Mouse (Mus musculus) stomach, embryonic 15.5 days (tissue): ENCODE data around the gene Disc1. TPM values are rescaled to one million over a fixed set of nuclear protein-coding genes. Genes with fewer than 3 reads are reported as not detected.

Experiments used
- ATAC-seq: fragments of 200-750 bp; cut with Nextera tagmentation; 2 replicates; pipeline ENCODE4 v1.8.0; 2017; ENCODE audit warnings: low read depth, moderate number of reproducible peaks, moderate TSS enrichment; ENCODE audit not compliant: insufficient read depth, low FRiP score
- H3K27ac ChIP-seq: fragments of 300-500 bp; sonication (generic); 2 replicates; pipeline ENCODE4 v1.5.1; 2015; ENCODE audit warnings: mild to moderate bottlenecking, inconsistent platforms
- H3K27me3 ChIP-seq: fragments of 300-500 bp; sonication (generic); replicated peaks from 2 replicates; pipeline ENCODE4 v1.6.1; 2015; ENCODE audit warnings: inconsistent platforms
- H3K36me3 ChIP-seq: fragments of 300-500 bp; sonication (generic); 2 replicates; pipeline ENCODE4 v1.6.1; 2015; ENCODE audit warnings: inconsistent platforms
- H3K4me1 ChIP-seq: fragments of 300-500 bp; sonication (generic); 2 replicates; pipeline ENCODE4 v1.6.1; 2015; ENCODE audit warnings: inconsistent platforms
- H3K4me2 ChIP-seq: fragments of 300-500 bp; sonication (generic); 2 replicates; pipeline ENCODE4 v1.6.1; 2015; ENCODE audit warnings: mild to moderate bottlenecking, inconsistent platforms
- H3K4me3 ChIP-seq: fragments of 300-500 bp; sonication (generic); replicated peaks from 2 replicates; pipeline ENCODE4 v1.5.1; 2015; ENCODE audit warnings: inconsistent platforms
- H3K9ac ChIP-seq: fragments of 300-500 bp; sonication (generic); 2 replicates; pipeline ENCODE4 v1.6.1; 2015; ENCODE audit warnings: inconsistent platforms
- H3K9me3 ChIP-seq: fragments of 300-500 bp; sonication (generic); 2 replicates; pipeline ENCODE4 v1.6.1; 2016; ENCODE audit warnings: inconsistent platforms
- WGBS: fragments of 180-500 bp; shearing (Covaris S2); methylation state at CpG from one replicate; pipeline ENCODE4 v1.1.7; 2015; 5-methylcytosine and 5-hydroxymethylcytosine counted together
- polyA plus RNA-seq: library from polyadenylated mRNA; unstranded; fragments of >200 nt; fragmentation: Nextera tagmentation; extraction: Ambion mirVana; gene quantifications from 2 replicates; pipeline ENCODE4 v1.2.1, GENCODE M21; 2015

The Disc1 gene
- polyA plus RNA-seq, 1 experiment from 2014 or later: 1.7 TPM

- no peaks in the 10 kb centered on the region for H3K27me3 ChIP-seq
- ATAC-seq: no peak
- H3K4me2 ChIP-seq: no peak overlapping the region
- H3K36me3 ChIP-seq: no peaks in the 10 kb centered on the region
- H3K4me3 ChIP-seq: no peak overlapping the region
- peak overlapping the region; percentile 31; the same call in 1 of the 2 replicates for H3K27ac ChIP-seq
- peaks cover 7% of the 10 kb centered on the region for H3K4me1 ChIP-seq
- H3K9ac ChIP-seq: no peak overlapping the region
- WGBS: 47% methylated on average over 12 of the region's 12 CpGs
- no peaks in the 10 kb centered on the region for H3K9me3 ChIP-seq
Measured at GRCm38 (mm10) chr8:125217902-125218581, 164.0 kb downstream of the Disc1 start.

DNA sequence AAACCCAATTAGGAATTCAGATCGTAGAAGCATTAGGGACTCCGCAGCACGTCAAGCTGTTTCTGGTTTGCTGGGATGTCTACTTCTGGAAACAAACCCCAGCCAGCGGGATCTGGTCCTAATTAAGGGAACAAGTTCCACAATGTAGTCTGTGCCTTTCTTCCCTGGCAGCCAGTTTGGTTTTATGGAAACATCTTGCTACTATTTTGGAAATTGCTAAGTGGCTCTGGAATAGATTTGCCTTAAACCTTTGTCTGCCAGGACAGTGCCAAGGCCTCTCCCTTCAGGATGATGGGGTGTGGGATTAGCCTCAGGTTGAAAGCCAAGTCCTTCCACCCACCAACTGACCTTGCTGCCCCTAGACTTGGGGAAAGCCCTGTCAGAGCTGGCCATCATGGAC lies 164.7 kb downstream of the Disc1 start:
- no peak for ATAC-seq
- Histone ChIP-seq H3K9me3 (no peaks in the 10 kb centered on the region), H3K36me3 (no peaks in the 10 kb centered on the region), H3K4me3 (no peak overlapping the region), H3K9ac (no peak overlapping the region), H3K27me3 (no peaks in the 10 kb centered on the region), H3K4me2 (no peak overlapping the region), H3K4me1 (peaks cover 12% of the 10 kb centered on the region), H3K27ac (no peak overlapping the region)
- 66% methylated on average over 4 of the region's 4 CpGs for WGBS

GRCm38 (mm10) chr8:125220608-125221007 lies 166.6 kb downstream of the Disc1 start:
- H3K4me3 ChIP-seq: no peak overlapping the region
- H3K27ac ChIP-seq: no peak overlapping the region
- H3K9ac ChIP-seq: no peak overlapping the region
- H3K36me3 ChIP-seq: no peaks in the 10 kb centered on the region
- no peaks in the 10 kb centered on the region for H3K9me3 ChIP-seq
- no peak overlapping the region for H3K4me2 ChIP-seq
- peaks cover 23% of the 10 kb centered on the region for H3K4me1 ChIP-seq
- WGBS: 67% methylated on average over 5 of the region's 5 CpGs
- no peak for ATAC-seq
- no peaks in the 10 kb centered on the region for H3K27me3 ChIP-seq

GRCm38 (mm10) chr8:125221062-125221461 lies 167.1 kb downstream of the Disc1 start:
- Histone ChIP-seq H3K4me2 (no peak overlapping the region), H3K36me3 (no peaks in the 10 kb centered on the region), H3K27ac (no peak overlapping the region), H3K4me3 (no peak overlapping the region), H3K9ac (no peak overlapping the region), H3K9me3 (no peaks in the 10 kb centered on the region), H3K27me3 (no peaks in the 10 kb centered on the region), H3K4me1 (peaks cover 23% of the 10 kb centered on the region)
- 64% methylated on average over 4 of the region's 4 CpGs for WGBS
- no peak for ATAC-seq

- Histone ChIP-seq H3K27me3 (no peaks in the 10 kb centered on the region), H3K4me3 (no peak overlapping the region), H3K9ac (no peak overlapping the region), H3K4me2 (no peak overlapping the region), H3K4me1 (peaks cover 37% of the 10 kb centered on the region), H3K27ac (0 out of 2 replicates have a peak overlapping the region, but pooled peaks have one; percentile 33), H3K9me3 (no peaks in the 10 kb centered on the region), H3K36me3 (no peaks in the 10 kb centered on the region)
- ATAC-seq: peak; percentile 69; the same call in 1 of the 2 replicates
- 56% methylated on average over 10 of the region's 10 CpGs for WGBS
Measured at GRCm38 (mm10) chr8:125223031-125223753, 169.2 kb downstream of the Disc1 start.

DNA sequence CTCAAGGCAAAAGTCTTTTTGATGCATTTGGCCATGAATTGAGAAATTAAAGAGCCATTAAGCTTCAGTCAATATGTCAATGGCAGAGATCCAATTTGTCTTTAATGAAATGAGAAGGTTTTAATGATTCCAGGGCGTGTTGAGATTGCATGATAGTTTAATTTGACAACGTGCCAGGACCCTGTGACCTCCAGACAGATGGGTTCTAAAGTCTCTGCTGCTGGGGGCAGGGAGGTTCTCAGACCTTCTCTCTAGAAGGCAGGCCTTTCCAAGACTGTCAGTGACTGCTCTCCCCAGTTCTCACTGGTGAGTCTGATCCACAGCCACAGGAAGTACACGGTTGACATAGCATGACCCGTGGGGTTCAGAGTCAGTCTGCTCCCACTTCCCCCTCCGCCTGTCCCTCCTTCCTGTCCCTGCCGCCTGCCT lies 170.3 kb downstream of the Disc1 start:
- no peaks in the 10 kb centered on the region for H3K9me3 ChIP-seq
- no peaks in the 10 kb centered on the region for H3K36me3 ChIP-seq
- 0 out of 2 replicates have a peak overlapping the region, but pooled peaks have one; percentile 33 for H3K27ac ChIP-seq
- H3K27me3 ChIP-seq: no peaks in the 10 kb centered on the region
- H3K4me2 ChIP-seq: no peak overlapping the region
- 52% methylated on average over 6 of the region's 6 CpGs for WGBS
- H3K4me3 ChIP-seq: no peak overlapping the region
- peaks cover 35% of the 10 kb centered on the region for H3K4me1 ChIP-seq
- no peak for ATAC-seq
- no peak overlapping the region for H3K9ac ChIP-seq

DNA sequence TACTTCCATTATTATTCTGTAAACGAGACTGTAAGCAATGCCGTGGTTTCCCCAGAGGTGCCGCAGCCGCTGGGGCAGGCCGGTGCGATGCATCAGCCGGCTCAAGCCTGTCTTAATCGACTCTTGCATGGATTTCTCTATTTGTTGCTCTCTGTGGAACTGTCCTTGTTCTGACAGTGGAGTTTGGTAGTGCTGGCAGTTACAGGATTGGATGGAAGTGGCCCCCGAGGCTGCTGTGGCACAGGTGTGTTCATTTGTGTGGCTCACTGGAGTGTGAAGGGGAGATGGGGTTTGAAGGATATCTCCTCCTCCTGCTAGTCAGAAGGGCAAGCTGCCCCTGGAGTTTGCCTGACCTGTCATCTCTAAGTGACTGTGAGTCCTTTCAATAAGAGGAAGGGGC lies 171.3 kb downstream of the Disc1 start:
- WGBS: 85% methylated on average over 9 of the region's 9 CpGs
- H3K9me3 ChIP-seq: no peaks in the 10 kb centered on the region
- no peak overlapping the region for H3K27ac ChIP-seq
- H3K9ac ChIP-seq: no peak overlapping the region
- H3K36me3 ChIP-seq: no peaks in the 10 kb centered on the region
- peaks cover 35% of the 10 kb centered on the region for H3K4me1 ChIP-seq
- no peak overlapping the region for H3K4me2 ChIP-seq
- ATAC-seq: no peak
- no peaks in the 10 kb centered on the region for H3K27me3 ChIP-seq
- H3K4me3 ChIP-seq: no peak overlapping the region

DNA sequence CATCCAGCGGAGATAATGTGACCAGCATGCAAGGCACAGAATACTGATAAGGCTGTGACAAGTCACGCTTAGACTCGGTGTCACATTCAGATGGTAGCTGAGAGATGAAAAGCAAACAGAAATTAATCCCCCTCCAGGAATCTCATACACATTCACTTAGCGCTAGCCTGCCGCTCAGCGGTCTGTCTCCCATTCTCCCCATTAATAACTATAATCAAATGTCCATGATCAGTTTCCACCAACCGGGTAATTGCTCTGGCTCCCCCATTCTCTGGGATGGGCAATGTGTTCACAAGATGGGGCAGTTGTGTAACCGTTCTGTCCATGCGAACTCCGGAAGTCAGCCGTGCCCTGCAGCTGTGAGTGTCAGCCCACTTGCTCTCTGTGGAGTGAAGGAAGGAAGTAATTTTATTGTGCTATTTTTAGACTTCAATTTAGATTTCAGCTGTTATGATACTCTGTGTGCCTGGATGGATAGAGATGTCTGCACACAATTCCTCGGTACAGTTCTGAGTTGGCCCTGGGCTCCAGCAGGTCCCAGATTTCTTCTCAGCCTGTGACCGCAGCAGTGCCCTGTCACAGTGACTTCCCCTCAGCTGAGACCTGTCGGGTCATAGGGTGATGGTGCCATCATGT lies 173.1 kb downstream of the Disc1 start:
- H3K4me2 ChIP-seq: no peak overlapping the region
- peak overlapping the region; percentile 48; the same call in 1 of the 2 replicates for H3K27ac ChIP-seq
- 37% methylated on average over 14 of the region's 14 CpGs for WGBS
- H3K36me3 ChIP-seq: no peaks in the 10 kb centered on the region
- no peak overlapping the region for H3K9ac ChIP-seq
- no peaks in the 10 kb centered on the region for H3K9me3 ChIP-seq
- no peak for ATAC-seq
- peaks cover 35% of the 10 kb centered on the region for H3K4me1 ChIP-seq
- no peak overlapping the region for H3K4me3 ChIP-seq
- no peaks in the 10 kb centered on the region for H3K27me3 ChIP-seq

GRCm38 (mm10) chr8:125230526-125231131 lies 176.6 kb downstream of the Disc1 start:
- Histone ChIP-seq H3K4me3 (no peak overlapping the region), H3K4me1 (peaks cover 16% of the 10 kb centered on the region), H3K9ac (no peak overlapping the region), H3K27ac (no peak overlapping the region), H3K36me3 (no peaks in the 10 kb centered on the region), H3K27me3 (no peaks in the 10 kb centered on the region), H3K9me3 (no peaks in the 10 kb centered on the region), H3K4me2 (no peak overlapping the region)
- ATAC-seq: no peak
- 77% methylated on average over 5 of the region's 5 CpGs for WGBS

GRCm38 (mm10) chr8:125232724-125233123 lies 178.7 kb downstream of the Disc1 start:
- 68% methylated on average over 9 of the region's 9 CpGs for WGBS
- Histone ChIP-seq H3K4me2 (no peak overlapping the region), H3K36me3 (no peaks in the 10 kb centered on the region), H3K4me1 (peaks cover 14% of the 10 kb centered on the region), H3K9ac (no peak overlapping the region), H3K27ac (no peak overlapping the region), H3K4me3 (no peak overlapping the region), H3K27me3 (no peaks in the 10 kb centered on the region), H3K9me3 (no peaks in the 10 kb centered on the region)
- ATAC-seq: no peak

DNA sequence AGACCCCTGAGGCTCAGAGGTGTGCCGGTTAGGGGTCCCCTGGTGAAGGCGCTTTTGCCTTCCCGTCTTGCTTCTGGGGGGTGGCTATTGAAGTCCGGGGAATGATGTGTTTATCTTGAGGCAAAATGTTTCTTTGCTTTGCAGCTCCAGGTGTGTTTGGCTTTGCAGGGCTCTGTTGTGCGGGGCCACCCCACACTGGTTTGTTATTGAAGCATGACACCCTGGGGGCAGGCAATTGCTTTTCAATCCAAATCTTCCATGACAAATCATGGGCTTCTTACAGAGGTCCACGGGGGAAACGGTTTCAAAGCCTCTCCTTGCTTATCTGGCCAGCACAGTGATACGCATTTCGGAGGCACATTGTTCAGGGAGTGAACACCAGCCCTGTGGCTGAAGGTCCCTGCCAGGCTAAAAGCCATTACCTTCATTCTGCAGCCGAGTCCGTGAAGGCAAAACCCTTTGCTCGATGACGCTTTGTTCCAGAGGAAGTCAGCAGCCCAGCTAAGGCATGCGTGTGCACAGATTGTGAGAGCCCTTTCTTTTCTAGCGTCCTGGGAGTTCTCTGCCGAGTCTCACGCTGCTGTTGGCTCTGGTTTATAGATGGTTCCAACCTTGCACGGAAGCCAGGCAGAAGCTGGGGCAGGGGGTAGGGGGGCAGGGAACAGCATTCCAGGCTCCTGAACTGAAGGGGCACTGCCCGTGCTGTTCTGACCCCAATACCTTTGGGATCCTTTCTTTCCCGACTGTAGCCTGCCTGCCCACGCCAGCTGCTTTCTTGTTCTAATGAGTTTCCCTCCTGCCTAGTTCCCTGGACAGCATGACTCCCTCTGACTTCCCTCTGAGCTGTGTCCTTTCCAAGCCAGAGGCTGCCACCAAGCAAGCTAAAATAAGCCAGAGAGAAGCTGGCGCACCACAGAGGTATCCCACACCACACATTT lies 182.2 kb downstream of the Disc1 start:
- Histone ChIP-seq H3K4me2 (peak overlapping the region; percentile 51), H3K9ac (no peak overlapping the region), H3K27ac (peak overlapping the region; percentile 44; the same call in 1 of the 2 replicates), H3K9me3 (no peaks in the 10 kb centered on the region), H3K27me3 (no peaks in the 10 kb centered on the region), H3K4me1 (peaks cover 13% of the 10 kb centered on the region), H3K4me3 (peak overlapping the region; percentile 8; the same call in 1 of the 2 replicates), H3K36me3 (no peaks in the 10 kb centered on the region)
- 15% methylated on average over 22 of the region's 22 CpGs for WGBS
- no peak for ATAC-seq
